Mouse (Mus musculus) 416B (cell line): ENCODE data around the gene Gpa33.

Experiments
- DNase-seq: peaks from one replicate; pipeline ENCODE4 v3.0.0; 2011; ENCODE audit warnings: low read depth

The Gpa33 gene

DNA sequence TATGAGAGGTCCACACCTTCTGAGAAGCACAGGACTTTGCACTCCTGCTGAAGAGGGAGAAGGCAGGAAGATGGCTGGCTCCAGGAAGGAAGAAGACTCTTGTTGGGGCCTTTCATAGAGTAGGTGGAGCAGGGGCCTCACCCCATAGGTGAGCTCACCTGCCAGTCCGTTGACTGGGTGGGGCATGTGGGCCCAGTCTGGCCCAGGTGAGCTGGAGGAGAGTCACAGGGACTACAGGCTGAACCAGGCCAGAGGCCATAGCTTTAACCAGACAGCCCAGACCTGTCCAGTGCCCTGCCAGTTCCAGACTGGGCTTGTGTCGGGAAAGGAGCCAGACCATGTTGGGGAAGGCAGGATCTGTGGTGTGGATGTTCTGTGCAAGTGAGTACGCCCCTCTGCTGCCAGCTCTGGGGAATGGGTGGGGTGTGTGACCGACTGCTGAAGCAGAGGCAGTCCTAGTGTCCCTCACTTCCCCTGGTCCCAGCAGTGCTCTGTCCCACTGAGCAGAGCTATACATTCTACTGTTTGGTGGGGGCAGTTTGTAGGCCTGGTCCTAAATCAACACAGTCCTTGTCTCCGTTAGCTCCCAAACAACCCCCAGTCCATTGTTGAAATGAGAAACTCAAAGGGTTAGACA lies at the start of gene Gpa33:
Gene Gpa33, plus strand, starts transcription at position 15 of the 637 bp plus-strand sequence.
- DNase-seq, result no peak

DNA sequence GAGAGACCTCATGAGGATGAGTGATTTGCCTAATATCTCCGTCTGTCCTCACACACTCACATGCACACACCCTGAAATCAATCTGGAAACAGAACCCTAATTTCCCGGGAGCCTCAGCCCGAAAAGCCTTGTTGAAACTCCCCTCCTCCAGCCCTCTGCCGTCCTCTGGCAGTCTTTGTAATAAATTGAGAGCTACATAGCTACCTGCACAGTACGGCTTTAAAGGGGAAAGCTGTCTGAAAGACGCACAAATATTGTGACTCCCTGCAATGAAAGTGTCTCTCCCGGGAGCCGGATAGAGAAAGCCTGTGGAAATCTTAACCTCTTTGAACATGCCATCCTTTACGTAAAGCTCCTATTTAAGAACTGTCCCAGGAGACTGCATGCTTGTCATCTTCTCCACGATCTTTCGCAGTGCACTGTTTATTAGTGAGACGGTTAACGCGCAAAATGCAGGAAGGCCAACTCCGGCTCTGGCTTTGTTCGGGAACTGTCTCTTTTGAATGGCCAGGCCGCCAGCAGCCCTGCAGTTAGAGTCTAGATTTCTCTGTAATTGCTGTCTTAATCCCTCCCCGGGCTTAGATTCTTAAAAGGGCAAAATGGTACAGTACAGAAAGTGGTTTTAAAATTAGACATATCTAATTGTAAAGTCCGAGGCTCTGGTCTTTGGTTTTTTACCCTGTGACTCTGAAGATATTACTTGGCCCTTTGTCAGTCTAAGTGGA lies 41.4 kb upstream of the Gpa33 start:
- DNase-seq, result no peak

DNA sequence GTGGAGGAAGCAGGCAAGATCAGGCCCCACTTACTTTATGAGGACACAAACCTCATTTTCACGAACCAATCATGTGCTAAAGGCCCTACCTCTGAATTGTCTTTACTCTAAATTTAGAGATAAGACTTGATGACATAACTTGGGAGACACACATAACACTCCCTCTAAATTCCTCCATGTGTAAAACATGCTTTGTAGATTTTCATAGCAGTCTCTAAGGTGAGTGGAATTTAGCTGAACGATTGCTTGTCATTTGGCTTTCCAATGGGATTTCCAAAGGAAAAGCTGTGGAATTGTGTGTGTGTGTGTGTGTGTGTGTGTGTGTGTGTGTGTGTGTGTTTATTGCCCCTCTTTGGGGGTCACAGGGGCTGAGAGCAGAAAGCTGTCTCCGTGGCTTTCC lies 40.7 kb upstream of the Gpa33 start:
- no peak for DNase-seq

DNA sequence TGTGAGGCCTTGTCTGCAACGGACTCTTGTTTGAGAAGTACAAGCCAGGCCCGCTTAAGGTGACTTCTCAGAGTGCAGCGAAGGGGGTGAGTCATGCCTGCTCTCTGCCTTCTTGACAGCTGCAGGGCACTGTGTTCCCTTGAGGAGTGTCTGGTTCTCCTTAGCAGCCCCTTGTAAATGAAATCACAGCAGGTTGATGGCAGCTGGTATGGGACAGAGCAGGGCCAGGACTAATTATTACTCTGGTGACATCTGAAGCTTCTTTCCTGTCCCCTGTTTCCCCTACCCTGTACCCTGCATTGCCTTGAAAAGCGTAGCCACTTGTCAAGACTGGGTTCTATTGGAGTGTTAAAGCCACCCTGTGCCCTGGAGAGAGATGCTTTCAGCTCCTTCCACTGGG lies 40.3 kb upstream of the Gpa33 start:
- DNase-seq, result peak; percentile 48

DNA sequence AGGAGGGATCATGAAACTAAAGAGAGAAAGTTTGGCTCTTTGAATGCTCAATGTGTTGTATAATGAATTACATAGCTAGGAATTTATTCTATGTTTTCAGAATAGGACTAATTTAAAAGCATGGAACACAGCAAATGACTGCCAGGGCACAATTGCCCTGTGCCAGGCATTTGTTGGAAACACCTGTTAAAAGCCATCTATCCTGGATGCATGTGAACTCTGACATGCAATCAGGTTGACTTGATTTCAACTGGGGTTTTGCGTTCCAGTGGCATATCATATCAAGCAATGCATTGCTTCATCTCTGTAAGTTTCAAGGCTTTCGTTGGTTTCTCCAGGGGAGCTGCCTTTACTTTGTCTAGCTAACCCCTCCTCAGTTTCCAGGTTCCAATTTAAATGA lies 39.7 kb upstream of the Gpa33 start:
- DNase-seq, result no peak

DNA sequence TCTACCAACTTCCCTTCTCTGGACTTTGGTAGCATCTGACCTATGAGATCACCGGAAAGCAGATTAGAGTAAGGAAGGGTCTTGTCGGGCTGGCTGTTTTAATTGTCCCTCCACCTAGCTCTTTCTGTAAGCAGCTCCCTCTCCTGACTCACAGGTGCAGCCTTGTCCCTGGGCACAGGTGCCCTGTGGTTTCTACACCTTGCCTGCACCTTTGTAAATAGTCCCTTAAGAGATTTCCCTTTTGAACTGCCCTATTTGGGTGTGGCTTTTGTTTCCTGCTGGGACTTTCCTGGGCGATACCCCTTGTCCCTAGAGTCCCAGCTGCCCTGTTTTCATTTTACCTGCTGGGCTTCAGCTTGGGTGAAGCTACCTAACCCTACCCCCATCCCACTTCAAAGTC lies 35.6 kb upstream of the Gpa33 start:
- DNase-seq, result no peak

DNA sequence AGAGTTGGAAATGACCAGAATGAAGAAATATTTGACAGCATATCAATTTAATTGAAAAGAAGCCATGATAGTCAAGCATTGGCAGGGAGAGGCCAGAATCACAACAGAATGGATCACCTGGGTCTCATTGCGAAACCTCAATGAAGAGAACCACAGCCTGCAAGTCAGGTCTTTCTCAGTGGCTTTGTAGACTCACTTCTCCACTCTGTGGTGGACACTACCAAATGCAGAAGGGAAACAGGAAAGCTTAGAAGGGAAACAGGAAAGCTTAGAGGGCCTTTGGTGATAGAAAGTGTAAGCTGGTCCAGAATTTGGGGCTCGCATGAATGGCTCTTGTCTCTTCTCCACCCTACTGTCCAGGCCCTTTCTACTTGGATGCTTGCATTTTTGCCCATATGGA lies 31.9 kb upstream of the Gpa33 start:
- peak; percentile 33 for DNase-seq

DNA sequence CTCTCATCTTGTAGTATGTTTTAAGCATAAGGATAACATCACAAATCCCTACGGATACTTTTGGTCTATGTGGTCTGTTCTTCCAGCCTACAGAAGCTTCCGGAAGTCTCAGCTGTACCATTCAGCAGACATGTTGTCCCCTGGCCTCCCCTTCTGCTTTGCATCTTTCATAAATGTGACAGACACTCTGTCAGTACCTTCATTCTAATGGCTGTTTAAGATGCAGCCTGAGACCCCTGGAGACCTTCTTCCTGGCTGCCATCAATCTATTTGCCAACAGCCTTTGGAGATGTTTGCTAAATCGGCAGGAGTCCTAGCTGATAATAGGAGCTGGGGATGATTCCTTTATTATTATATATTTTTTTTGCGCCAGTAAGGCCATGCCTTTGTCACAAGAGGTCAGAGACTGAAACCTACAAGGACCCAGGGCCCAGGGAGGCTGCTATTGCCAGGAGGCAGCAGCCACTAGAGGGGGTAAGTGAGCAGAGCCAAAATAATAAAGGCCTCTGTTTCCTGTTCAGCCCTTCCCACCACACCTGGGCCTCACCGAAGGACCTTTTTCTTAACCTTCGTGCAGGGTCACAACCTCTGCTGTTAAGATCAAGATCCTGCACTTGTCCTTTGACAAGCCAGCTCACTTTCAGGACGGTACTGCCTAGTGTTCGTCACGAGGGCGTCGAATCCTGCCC lies 27.0 kb upstream of the Gpa33 start:
- peak; percentile 61 for DNase-seq

DNA sequence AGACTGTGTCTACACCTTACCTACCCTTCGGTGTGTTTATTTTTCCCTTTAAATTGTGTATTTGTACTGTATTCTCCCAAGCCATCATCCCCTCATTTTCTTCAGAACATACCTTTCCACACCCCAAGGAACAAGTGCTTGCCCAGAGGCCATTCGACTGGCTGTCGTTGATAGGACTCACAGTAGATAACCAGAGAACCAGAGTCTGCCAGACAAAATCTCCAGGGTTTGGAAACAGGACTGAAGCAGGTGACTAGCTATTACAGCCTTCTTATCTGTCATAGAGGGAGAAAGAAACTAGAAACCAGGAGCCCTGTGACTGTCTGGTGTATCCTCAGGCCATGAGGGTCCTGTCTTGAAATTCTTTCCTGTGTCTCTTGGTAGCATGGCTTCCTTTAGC lies 25.2 kb upstream of the Gpa33 start:
- no peak for DNase-seq

DNA sequence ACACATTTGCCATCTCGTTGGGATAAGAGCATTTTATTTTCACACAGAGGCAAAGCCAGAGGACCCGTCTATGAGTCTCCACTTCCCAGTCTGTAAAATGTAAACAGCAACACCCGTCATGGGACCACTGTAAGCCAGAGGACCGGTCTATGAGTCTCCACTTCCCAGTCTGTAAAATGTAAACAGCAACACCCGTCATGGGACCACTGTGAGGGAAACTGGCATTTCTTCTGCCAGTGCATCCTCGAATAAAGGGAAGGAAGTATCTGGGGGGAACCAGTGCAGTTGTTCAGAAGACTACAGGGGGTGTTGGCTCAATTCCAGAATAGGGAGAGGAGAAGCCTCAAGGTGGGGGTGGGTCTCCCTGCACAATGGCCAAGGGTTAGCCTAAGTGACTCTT lies 24.6 kb upstream of the Gpa33 start:
- no peak for DNase-seq

DNA sequence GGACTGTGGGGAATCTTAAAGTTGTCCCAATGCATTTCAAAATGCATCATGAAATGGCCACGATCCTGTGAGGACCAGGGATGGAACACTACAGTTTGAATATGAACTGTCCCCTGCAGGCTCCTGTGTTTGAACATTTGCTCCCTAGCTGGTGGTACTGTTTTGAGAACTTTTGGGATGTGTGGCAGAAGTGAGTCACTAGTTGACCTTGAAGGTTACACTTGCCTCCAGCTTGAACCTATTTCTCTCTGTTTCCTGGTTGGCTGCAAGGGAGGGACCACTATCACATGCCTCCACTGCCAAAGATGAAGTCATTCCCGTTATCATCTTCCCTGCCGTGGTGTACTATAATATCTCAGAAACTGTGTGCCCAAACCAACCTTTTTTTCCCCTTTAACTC lies 15.1 kb upstream of the Gpa33 start:
- DNase-seq, result peak; percentile 79

DNA sequence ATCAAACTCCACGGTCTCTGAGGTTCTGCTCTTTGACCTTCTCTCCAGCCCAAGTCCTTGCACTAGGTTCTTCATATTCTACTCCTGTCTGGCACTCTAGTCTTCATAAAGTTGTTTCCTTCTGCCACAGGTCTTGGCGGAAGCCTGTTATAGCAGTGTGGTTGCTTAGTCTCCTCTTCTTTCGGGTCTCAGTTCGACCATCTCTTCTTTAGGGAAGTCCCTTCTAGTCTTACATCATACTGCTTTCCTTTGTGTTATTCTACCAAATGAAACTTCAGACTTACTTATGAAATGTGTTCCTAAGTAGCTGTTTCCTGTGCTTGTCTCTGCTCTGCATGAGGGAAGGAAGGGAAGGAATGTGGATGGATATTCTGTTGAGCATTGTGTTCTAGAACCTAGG lies 14.3 kb upstream of the Gpa33 start:
- DNase-seq, result peak; percentile 12

DNA sequence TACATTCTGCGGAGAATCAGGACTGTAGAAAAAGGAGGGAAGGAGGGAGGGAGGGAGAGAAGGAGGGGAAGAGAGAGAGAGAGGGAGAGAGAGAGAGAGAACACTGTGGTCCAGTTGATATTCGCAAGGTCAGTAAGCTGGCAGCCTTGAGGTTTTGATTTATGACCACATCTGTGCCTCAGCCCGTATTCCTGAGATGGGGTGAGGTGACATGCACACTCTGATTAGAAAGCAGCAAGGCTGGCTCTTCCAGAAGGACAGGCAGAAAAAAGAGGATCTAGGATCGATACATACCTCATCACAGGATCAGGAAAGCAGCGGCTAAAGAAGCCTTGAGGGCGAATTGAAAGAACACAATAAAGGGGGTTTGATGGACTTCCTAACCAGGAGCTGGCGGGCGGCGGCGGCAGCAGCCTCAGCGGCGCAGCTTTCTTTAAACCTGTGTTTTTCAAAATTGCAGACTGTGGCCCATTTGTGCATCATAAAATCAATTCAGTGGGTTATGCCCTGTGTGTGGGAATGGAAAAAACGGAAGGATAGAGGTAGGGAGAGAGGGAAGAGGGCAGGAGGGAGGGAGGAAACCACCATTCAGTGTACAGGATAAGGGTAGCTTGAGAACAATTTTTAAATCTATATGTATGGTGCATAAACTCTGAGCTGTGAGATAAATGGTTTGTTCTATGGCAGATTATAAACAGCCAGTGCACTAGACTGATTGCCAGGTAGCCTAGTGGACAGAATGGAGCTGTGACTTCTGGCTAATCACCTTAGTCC lies 12.0 kb upstream of the Gpa33 start:
- DNase-seq, result no peak

DNA sequence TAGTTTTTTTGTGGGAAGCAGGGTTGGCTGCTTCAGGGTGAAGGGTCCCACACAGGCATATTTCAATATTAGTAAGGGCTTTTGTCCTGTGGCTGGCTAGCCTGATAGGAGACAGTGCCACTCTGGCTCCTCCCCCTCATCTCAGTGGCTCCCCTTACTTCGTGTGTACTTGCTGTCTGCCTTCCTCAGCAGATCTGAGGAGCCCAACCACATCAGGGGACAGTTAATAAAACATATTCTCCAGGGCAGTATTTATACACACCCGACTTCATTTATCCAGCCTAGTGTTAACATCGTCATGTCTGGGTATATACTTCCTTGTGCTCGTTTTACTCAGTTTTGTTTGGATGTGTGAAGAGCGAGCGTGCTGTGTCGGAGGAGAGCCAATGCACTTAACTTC lies 7.9 kb upstream of the Gpa33 start:
- DNase-seq, result peak; percentile 16

DNA sequence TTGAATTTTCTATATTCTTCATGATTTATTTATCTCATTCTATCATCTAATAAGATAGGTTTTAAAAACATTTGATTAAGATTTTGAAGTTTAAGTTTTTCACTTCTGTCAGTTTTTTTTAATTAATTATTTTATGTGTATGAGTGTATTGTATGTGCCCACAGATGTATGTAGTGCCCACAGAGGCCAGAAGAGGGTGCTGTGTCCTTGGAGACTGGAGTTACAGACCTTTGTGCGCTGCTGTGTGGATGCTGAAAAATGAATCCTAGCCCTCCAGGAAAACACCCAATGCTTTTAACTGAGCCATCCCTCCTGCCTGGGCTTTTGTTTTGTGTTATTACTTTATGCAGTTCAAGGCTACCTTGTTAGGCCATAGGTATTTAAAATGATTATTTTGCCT lies 7.0 kb upstream of the Gpa33 start:
- peak; percentile 38 for DNase-seq

DNA sequence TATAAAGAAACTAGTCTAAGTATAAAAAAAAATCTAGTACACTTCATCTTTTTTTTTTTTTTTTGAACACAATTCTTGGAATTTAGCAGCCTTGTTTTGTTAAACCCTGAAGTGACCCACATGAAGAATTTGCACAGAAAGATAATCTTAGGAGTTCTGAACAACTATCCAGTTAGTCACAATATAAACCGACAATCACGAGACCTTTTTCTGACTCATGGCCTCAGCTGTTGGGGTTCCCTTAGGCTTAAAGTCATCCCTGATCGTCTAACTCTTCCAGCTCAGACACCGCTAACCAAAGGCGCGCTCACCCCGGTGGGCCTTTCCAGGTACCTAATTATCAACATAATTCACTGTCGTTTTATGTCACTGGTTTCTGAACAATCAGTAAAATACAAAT lies 6.3 kb upstream of the Gpa33 start:
- no peak for DNase-seq

DNA sequence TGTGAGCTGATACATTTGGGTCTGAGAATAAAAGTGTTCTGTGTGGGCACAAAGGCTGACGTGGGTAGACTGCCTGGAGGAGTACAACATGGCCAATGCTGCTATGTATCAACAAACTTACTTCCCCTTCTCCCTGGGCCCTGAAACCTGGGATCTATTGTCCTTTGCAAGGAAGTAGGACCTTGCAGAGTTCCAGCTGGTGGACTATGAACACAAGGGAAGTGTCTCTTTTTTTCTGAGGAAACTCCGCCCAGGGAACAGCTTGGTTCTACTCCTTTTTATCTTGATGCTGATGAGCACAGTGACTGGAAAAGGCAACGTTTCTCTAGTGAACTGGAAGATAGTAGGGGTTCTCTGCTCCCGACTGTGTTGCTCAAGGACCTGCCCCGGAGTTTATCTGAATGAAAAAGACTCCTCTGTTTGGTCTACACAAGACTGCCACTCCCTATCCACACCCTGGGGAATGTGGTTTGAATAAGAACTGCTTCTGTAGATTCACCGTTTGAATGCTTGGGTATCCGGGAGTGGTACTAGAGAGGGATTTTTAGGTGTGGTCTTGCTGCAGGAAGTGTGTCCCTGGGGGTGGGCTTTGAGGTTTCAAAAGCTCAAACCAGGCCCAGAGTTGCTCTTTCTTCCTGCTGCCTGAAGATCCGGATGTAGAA lies 5.0 kb upstream of the Gpa33 start:
- DNase-seq, result no peak

DNA sequence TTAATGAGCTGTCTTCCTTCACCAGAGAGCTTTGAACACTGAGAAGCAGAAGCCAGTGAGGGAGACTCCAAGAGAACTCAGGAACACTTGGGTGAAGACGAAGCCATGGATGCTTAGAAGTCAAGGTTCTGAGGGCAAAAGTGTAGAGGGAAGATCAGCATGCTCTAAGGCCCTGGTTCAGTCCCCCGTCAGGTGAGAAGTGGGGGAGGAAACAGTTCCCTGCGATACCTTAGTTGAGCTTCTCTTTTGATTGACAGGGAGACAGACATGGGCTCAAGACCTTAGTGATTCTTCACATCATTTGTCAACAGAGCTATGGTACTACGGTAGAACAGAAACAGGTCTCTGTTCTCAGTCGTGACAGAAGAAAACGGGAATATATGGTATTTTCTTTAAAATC lies 3.7 kb upstream of the Gpa33 start:
- no peak for DNase-seq

DNA sequence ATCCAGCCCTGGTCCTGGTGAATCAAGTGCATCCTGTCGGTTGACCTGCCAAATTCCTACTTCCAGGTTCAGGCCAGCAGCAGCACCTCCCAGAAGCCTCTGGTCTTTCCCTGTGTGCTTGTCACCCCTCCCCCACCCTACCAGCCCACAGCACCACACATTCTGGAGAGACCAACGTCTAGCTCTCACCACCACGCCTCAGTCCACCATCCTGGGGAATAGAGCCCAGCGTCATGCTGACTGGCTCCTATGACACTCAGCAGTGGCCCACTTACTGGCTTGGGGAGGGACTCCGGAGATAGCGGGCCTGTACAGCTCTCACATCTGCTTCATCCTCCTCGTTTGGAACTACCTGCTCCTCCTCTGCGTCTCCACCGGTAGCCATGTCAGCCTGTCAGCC lies 3.2 kb upstream of the Gpa33 start:
- no peak for DNase-seq

DNA sequence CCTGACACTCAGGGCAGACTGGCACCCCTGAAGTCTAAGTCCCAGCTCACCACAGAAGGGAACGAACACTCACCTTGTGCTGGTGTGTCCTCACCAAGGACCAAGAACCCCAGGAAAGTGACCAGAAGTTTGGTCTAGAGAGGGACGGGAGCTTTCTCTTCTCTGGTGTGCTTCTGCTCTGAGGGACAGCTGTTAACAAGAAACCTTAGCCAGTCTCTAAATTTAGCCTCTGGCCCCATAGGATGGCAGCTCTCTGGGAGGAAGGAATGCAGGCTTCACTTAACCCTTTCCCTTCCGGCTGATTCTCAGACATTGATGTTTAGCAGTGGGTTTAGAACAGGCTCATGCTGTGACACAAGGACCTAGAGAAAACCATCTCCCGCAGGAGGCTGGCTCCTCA lies 2.3 kb upstream of the Gpa33 start, which contains the start of gene Dusp27:
Gene Dusp27, minus strand, starts transcription at position 204 of the 400 bp plus-strand sequence.
- no peak for DNase-seq

DNA sequence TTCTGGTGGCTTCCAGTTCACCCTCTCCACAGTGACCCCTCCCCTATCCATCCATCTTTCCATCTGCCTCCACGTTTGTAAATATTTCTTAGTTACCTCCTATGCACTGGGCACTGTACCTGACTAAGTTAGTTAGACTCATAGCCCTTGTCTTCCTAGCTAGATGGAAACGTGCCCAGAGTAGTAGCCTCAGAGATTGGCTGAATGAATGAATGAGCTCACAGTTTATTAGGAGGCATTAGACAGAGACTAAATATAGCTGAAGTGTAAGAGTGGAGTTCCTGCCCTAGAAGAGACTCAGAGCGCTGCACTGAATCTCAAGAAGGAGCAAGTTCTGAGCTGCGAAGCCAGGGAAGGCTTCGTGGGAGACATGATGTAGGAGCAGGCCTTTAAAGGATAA lies 1.5 kb upstream of the Gpa33 start:
- no peak for DNase-seq

DNA sequence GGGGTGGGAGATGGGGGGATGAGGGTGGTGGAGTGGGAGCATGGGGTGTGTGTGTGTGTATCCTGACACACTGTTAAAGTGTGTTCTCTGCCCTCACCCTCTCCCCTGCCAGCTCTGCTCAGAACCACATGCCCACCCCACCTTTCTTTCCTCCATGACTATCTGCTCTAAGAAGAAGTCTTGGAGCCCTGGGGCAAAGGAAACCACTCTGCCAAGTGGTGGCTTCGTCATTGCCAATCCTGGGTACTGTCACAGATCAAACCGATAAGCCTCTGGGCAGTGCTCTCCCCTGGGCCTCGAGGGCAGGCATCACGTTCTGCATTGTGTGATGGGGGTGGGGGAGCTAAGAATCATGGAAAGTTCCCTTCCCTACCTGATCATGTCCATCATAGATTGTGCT lies 2.3 kb downstream of the Gpa33 start:
- DNase-seq, result peak; percentile 76
